Mouse (Mus musculus) kidney, postnatal 0 days (tissue): Measurements from ENCODE around the gene Tnfsf11. TPM values are rescaled to one million over a fixed set of nuclear protein-coding genes. Genes with fewer than 3 reads are reported as not detected.

Experiments used
- ATAC-seq: fragments of 200-750 bp; cut with Nextera tagmentation; replicated peaks from 2 replicates; pipeline ENCODE4 v1.8.0; 2017; ENCODE audit warnings: low read depth, moderate number of reproducible peaks, moderate TSS enrichment, moderate library complexity; ENCODE audit not compliant: low FRiP score
- DNase-seq: peaks from one replicate; pipeline ENCODE4 v3.0.0-alpha.2; 2016; ENCODE audit warnings: low spot score
- H3K27ac ChIP-seq: fragments of 300-500 bp; sonication (generic); 2 replicates; pipeline ENCODE4 v1.5.1; 2014; ENCODE audit warnings: mild to moderate bottlenecking
- H3K27me3 ChIP-seq: fragments of 300-500 bp; sonication (generic); 2 replicates; pipeline ENCODE4 v1.6.1; 2014; ENCODE audit warnings: low read length, mixed read lengths; ENCODE audit not compliant: insufficient read depth
- H3K36me3 ChIP-seq: fragments of 300-500 bp; sonication (generic); 2 replicates; pipeline ENCODE4 v1.6.1; 2014; ENCODE audit warnings: low read length, mixed read lengths; ENCODE audit not compliant: insufficient read depth
- H3K4me1 ChIP-seq: fragments of 300-500 bp; sonication (generic); replicated peaks from 2 replicates; pipeline ENCODE4 v1.6.1; 2014; ENCODE audit warnings: antibody characterized with exemption, low read length, mixed read lengths; ENCODE audit not compliant: insufficient read depth
- H3K4me2 ChIP-seq: fragments of 300-500 bp; sonication (generic); 2 replicates; pipeline ENCODE4 v1.6.1; 2014; ENCODE audit warnings: mild to moderate bottlenecking, low read length, moderate library complexity, mixed read lengths
- H3K4me3 ChIP-seq: fragments of 300-500 bp; sonication (generic); replicated peaks from 2 replicates; pipeline ENCODE4 v1.5.1; 2014; ENCODE audit warnings: low read depth, low read length
- H3K9ac ChIP-seq: fragments of 300-500 bp; sonication (generic); 2 replicates; pipeline ENCODE4 v1.6.1; 2014; ENCODE audit warnings: low read depth, low read length
- H3K9me3 ChIP-seq: fragments of 300-500 bp; sonication (generic); replicated peaks from 2 replicates; pipeline ENCODE4 v1.6.1; 2016; ENCODE audit warnings: low read length, inconsistent platforms, mixed read lengths
- CTCF ChIP-seq: IDR thresholded peaks from 2 replicates; pipeline ENCODE4 v1.5.1; 2016; ENCODE audit warnings: antibody characterized with exemption, low read depth, mild to moderate bottlenecking, moderate library complexity
- WGBS: fragments of 180-500 bp; shearing (Covaris S2); extraction: QIAGEN DNeasy Blood & Tissue Kit; methylation state at CpG from one replicate; pipeline ENCODE4 v1.1.7; 2014; 5-methylcytosine and 5-hydroxymethylcytosine counted together
- polyA plus RNA-seq: library from polyadenylated mRNA; unstranded; fragments of >200 nt; fragmentation: Nextera tagmentation; extraction: Ambion mirVana; gene quantifications from 2 replicates; pipeline ENCODE4 v1.2.1, GENCODE M21; 2015

Tnfsf11 gene
- polyA plus RNA-seq = 0.19 and 0.45 TPM in 2 replicates

DNA sequence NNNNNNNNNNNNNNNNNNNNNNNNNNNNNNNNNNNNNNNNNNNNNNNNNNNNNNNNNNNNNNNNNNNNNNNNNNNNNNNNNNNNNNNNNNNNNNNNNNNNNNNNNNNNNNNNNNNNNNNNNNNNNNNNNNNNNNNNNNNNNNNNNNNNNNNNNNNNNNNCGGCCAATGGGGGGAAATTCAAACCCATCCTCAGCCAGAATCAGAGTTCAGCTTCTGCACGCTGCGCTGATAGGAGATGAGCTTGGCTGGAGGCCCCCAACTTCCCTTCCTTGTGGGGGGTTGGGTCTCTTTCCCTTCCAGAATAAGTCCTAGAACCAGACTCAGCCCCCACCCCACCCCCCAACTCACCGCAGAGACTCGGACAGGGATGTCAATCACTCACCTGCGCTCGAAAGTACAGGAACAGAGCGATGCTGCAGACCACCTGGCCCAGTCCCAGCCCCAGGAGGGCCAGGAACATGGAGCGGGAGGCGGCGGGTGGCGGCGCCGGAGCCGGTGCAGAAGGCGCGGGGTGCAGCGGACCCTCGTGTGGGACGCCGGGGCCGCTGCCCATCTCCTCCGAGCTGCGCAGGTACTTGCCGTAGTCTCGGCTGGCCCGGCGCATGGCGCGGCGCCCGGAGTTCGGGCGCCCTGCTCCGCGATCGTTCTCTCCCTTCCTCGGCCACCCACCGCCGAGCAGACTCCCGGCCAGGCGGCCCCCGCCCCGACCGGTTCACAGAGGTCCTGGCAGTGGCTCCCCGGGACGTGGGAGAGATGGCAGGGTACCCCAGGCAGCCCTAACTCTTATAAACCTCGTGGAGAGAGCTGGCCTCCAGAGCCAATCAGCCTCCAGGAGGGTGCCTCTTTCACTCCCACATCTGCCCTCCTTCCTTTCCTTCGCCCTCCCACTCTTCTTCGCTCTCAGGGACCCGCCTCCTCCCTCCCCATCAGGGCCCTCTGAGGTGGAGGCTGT is at the start of gene Tnfsf11:
Gene Tnfsf11 (minus strand): TSS at position 758 of the 952 bp plus-strand sequence.
- Histone ChIP-seq H3K36me3 (no peaks in the 10 kb centered on the region), H3K27ac (no peak within 1 kb of the TSS), H3K9ac (peak within 1 kb of the TSS; percentile 46; the same call in 1 of the 2 replicates), H3K4me1 (no peaks in the 10 kb centered on the region), H3K4me2 (peak within 1 kb of the TSS; percentile 82), H3K4me3 (peak within 1 kb of the TSS; percentile 40), H3K27me3 (peaks cover 8% of the 10 kb centered on the region; the same call in 1 of the 2 replicates), H3K9me3 (no peaks in the 10 kb centered on the region)
- no peak for TF ChIP-seq CTCF
- DNase-seq (peak; percentile 25), ATAC-seq (peak; percentile 49)
- 2% methylated on average over 30 of the region's 51 CpGs for WGBS

GRCm38 (mm10) chr14:78356764-78357163 is 48.9 kb upstream of the Tnfsf11 start:
- ATAC-seq (no peak), DNase-seq (no peak)
- Histone ChIP-seq H3K4me1 (no peaks in the 10 kb centered on the region), H3K27me3 (no peaks in the 10 kb centered on the region), H3K27ac (no peak overlapping the region), H3K4me3 (no peak overlapping the region), H3K9me3 (no peaks in the 10 kb centered on the region), H3K36me3 (no peaks in the 10 kb centered on the region), H3K4me2 (no peak overlapping the region), H3K9ac (no peak overlapping the region)
- no peak for TF ChIP-seq CTCF
- 62% methylated on average over 8 of the region's 8 CpGs for WGBS

DNA sequence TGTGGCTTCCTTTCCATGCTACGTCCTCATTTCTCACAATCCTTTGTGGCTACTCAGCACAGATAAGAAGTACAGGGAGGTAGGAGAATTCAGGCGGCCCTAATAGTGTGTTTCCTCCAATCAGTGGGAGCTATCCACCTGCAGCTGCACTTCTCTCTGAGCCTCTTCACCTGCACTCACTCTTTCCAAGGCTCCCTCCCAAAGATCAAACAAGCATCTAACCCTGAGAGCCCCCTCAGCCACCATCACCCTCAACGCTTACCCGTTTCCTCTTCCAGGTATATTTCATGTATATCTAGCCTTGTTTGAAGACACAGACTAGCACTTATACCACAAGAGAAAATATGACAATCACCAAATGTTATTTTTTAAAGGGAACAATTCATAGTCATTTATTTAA is 47.5 kb upstream of the Tnfsf11 start:
- 78% methylated on average over 4 of the region's 4 CpGs for WGBS
- Histone ChIP-seq H3K27me3 (no peaks in the 10 kb centered on the region), H3K27ac (no peak overlapping the region), H3K4me1 (no peaks in the 10 kb centered on the region), H3K4me2 (no peak overlapping the region), H3K36me3 (no peaks in the 10 kb centered on the region), H3K9me3 (no peaks in the 10 kb centered on the region), H3K4me3 (no peak overlapping the region), H3K9ac (no peak overlapping the region)
- no peak for DNase-seq
- no peak for ATAC-seq
- TF ChIP-seq CTCF = no peak

- H3K36me3 ChIP-seq = no peaks in the 10 kb centered on the region
- H3K4me1 ChIP-seq = no peaks in the 10 kb centered on the region
- DNase-seq (no peak), ATAC-seq (no peak)
- TF ChIP-seq CTCF = no peak
- H3K9ac ChIP-seq = no peak overlapping the region
- WGBS = 75% methylated on average over 4 of the region's 4 CpGs
- no peak overlapping the region for H3K27ac ChIP-seq
- H3K4me2 ChIP-seq = no peak overlapping the region
- H3K27me3 ChIP-seq = no peaks in the 10 kb centered on the region
- H3K9me3 ChIP-seq = no peaks in the 10 kb centered on the region
- H3K4me3 ChIP-seq = no peak overlapping the region
Observed at GRCm38 (mm10) chr14:78352865-78353264, 45.0 kb upstream of the Tnfsf11 start.

DNA sequence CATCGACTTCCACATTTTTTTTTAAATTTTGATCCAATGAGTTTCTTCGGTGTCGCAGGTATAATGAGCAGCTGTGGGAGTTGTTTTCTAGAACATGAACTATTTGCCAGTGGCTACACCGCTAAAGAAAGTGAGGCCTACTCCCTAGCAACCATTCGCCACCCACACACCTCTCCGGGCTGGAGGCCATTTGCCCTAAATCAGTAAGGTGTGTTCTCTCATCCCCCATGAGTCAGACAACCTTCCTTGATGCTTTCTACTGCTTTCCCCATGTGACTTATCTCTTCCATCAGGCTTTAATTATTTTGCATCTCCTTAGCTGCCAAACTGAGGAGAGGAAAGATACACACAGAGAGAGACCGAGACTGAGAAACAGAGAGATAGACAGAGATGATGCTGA is 43.7 kb upstream of the Tnfsf11 start:
- TF ChIP-seq CTCF = no peak

GRCm38 (mm10) chr14:78347715-78348114 is 39.9 kb upstream of the Tnfsf11 start:
- 82% methylated on average over 2 of the region's 2 CpGs for WGBS
- H3K9ac ChIP-seq = no peak overlapping the region
- H3K4me1 ChIP-seq = no peaks in the 10 kb centered on the region
- no peak for TF ChIP-seq CTCF
- no peak for DNase-seq
- H3K4me2 ChIP-seq = no peak overlapping the region
- ATAC-seq = no peak
- H3K36me3 ChIP-seq = no peaks in the 10 kb centered on the region
- no peaks in the 10 kb centered on the region for H3K9me3 ChIP-seq
- H3K27ac ChIP-seq = no peak overlapping the region
- no peaks in the 10 kb centered on the region for H3K27me3 ChIP-seq
- H3K4me3 ChIP-seq = no peak overlapping the region

More for the DNA sequence above, 43.7 kb upstream of the Tnfsf11 start:
- Histone ChIP-seq H3K9ac (no peak overlapping the region), H3K9me3 (no peaks in the 10 kb centered on the region), H3K27me3 (no peaks in the 10 kb centered on the region), H3K4me2 (no peak overlapping the region), H3K27ac (no peak overlapping the region), H3K4me3 (no peak overlapping the region), H3K4me1 (no peaks in the 10 kb centered on the region), H3K36me3 (no peaks in the 10 kb centered on the region)
- ATAC-seq (no peak), DNase-seq (no peak)
- whole genome bisulfite sequencing = 84% methylated on average over 7 of the region's 7 CpGs
